Mouse (Mus musculus) myocyte (in vitro differentiated cells): Measurements from ENCODE around the gene Samd1.

ENCODE experiments used
- CEBPB ChIP-seq: IDR thresholded peaks from 2 replicates; pipeline ENCODE4 v1.6.1; 2011; ENCODE audit warnings: mild to moderate bottlenecking, moderate library complexity; ENCODE audit not compliant: poor library complexity, insufficient read depth, severe bottlenecking
- E2F4 ChIP-seq: IDR thresholded peaks from one replicate; pipeline ENCODE4 v1.6.1; 2011; ENCODE audit warnings: mild to moderate bottlenecking, control low read depth, moderate library complexity; ENCODE audit not compliant: insufficient read depth
- MAX ChIP-seq: IDR thresholded peaks from one replicate; pipeline ENCODE4 v1.6.1; 2011; ENCODE audit warnings: low read depth, mild to moderate bottlenecking, control low read depth
- MYOD1 ChIP-seq, 3 experiments: IDR thresholded peaks; one replicate each; pipeline ENCODE4 v1.6.1; 2011; ENCODE audit warnings: control low read depth in 2 of 3, low read depth in 2 of 3, mild to moderate bottlenecking in 2 of 3, moderate library complexity in 1 of 3; ENCODE audit not compliant: insufficient read length in 2 of 3, control insufficient read depth in 1 of 3
- MYOG ChIP-seq, 3 experiments: IDR thresholded peaks; one replicate each; pipeline ENCODE4 v1.6.1; 2011; ENCODE audit warnings: control low read depth in 2 of 3, low read depth in 2 of 3, mild to moderate bottlenecking in 2 of 3; ENCODE audit not compliant: insufficient read length in 2 of 3, control insufficient read depth in 1 of 3, insufficient read depth in 1 of 3
- POLR2A ChIP-seq: IDR thresholded peaks from one replicate; pipeline ENCODE4 v1.6.1; 2011; ENCODE audit warnings: low read depth, mild to moderate bottlenecking, control low read depth, moderate library complexity; ENCODE audit not compliant: insufficient read length
- POLR2AphosphoS2 ChIP-seq: IDR thresholded peaks from one replicate; pipeline ENCODE4 v1.6.1; 2011; ENCODE audit warnings: low read depth, control low read depth; ENCODE audit not compliant: insufficient read length
- REST ChIP-seq: IDR thresholded peaks from one replicate; pipeline ENCODE4 v1.6.1; 2011; ENCODE audit warnings: mild to moderate bottlenecking, control low read depth, moderate library complexity; ENCODE audit not compliant: insufficient read depth, insufficient read length
- SRF ChIP-seq: IDR thresholded peaks from one replicate; pipeline ENCODE4 v1.6.1; 2011; ENCODE audit warnings: low read depth; ENCODE audit not compliant: control insufficient read depth, insufficient read length
- TCF12 ChIP-seq: IDR thresholded peaks from one replicate; pipeline ENCODE4 v1.6.1; 2011; ENCODE audit warnings: mild to moderate bottlenecking, control low read depth; ENCODE audit not compliant: poor library complexity, insufficient read depth, severe bottlenecking
- TCF3 ChIP-seq: IDR thresholded peaks from one replicate; pipeline ENCODE4 v1.6.1; 2011; ENCODE audit warnings: low read depth, control low read depth; ENCODE audit not compliant: insufficient read length
- USF1 ChIP-seq: IDR thresholded peaks from one replicate; pipeline ENCODE4 v1.6.1; 2011; ENCODE audit warnings: low read depth, mild to moderate bottlenecking, control low read depth, moderate library complexity

DNA sequence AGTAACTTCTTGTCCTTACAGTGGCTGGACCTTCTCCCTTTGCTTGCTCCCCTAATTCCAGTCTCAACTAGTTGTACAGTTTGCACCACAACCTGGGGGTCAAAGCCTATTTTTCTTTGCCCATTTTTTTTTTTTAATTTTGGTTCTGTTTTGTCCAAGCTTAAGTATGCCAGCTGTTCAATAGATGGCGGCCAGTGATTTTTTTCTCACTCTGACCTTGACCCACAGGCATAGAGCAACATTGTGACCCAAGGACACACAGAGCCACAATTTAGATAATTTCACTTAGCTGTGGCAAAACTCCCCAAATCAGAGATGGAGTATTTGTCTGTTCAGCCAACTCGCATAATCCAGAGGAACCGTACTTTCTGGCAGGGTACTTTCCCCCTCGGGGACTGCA lies 26.4 kb upstream of the Samd1 start:
- TF ChIP-seq E2F4 (no peak), POLR2A (no peak), MYOG (IDR thresholded peaks at IDR 0.05; ENCODE audit: control insufficient read depth in 1 of 3, insufficient read depth in 1 of 3, insufficient read length in 2 of 3, low read depth in 2 of 3) (no peak), USF1 (no peak), SRF (no peak), POLR2AphosphoS2 (no peak), TCF12 (no peak), MAX (no peak), CEBPB (no peak), MYOD1 (IDR thresholded peaks at IDR 0.05; ENCODE audit: control insufficient read depth in 1 of 3, insufficient read length in 2 of 3, low read depth in 2 of 3) (no peak), TCF3 (no peak), REST (no peak)
